11 mouse cellular contexts compared by ENCODE assay signal in the genomic region with DNA sequence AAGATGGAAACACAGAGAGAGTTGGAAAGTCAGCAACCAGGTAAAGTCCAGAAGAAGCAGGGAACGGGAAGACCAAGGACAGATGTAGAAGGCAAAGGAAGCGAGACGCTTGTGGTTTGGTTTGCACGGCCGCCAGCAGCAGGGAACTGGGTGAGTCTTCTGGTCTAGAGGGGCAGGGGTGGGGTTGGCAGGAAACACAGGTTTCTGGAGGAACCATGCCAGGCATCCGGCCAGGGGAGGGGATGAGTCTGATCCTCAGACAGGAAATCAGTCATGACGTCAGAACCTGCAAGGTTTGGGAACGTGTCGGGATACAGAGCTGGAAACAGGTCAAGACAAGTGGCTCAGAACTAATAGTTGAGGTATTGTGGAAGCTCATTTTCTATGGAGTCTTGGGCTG. TPM values are rescaled to one million over a fixed set of nuclear protein-coding genes. Genes with fewer than 3 reads are reported as not detected.
DNase-seq lines count a peak whose midpoint lies in the region; ATAC-seq and TF ChIP-seq lines count a peak whose summit lies in the region.
"Had no signal": no experiment of that assay in that cellular context is flagged by ENCODE, and none has a peak within 500 bp of the region (broad histone marks: within the 10 kb centered on the region; RNA-seq: fewer than 3 reads in every experiment).

No protein-coding gene starts in this region.

- no peak overlapping the region for H3K27ac ChIP-seq in heart, embryonic 10.5 days
- H3K27ac ChIP-seq in forebrain, postnatal 0 days (ENCODE audit: low read depth, low read length), result no peak overlapping the region
- H3K27ac ChIP-seq in midbrain, embryonic 15.5 days, result no peak overlapping the region
- H3K27ac ChIP-seq: forebrain, embryonic 15.5 days had no signal

- H3K4me3 ChIP-seq in heart, embryonic 10.5 days, result no peak overlapping the region
- no peak overlapping the region for H3K4me3 ChIP-seq in forebrain, postnatal 0 days (ENCODE audit: low read depth, low read length)
- H3K4me3 ChIP-seq in midbrain, embryonic 15.5 days, result no peak overlapping the region
- H3K4me3 ChIP-seq: forebrain, embryonic 15.5 days had no signal

- 0 out of 2 replicates have a peak, but pooled peaks have one; percentile 27 for ATAC-seq in monocyte, adult 5-6 weeks (replicated peaks; ENCODE audit: insufficient number of reproducible peaks, low FRiP score, low TSS enrichment, poor library complexity, severe bottlenecking)
- no peak for ATAC-seq in forebrain, postnatal 0 days
- ATAC-seq in midbrain, embryonic 15.5 days (replicated peaks), result no peak
- ATAC-seq: forebrain, embryonic 15.5 days had no signal

- no peaks in the 10 kb centered on the region for H3K36me3 ChIP-seq in heart, embryonic 10.5 days
- no peaks in the 10 kb centered on the region for H3K36me3 ChIP-seq in forebrain, postnatal 0 days (ENCODE audit: insufficient read depth)
- no peaks in the 10 kb centered on the region for H3K36me3 ChIP-seq in midbrain, embryonic 15.5 days (replicated peaks)
- H3K36me3 ChIP-seq: forebrain, embryonic 15.5 days had no signal

- no peaks in the 10 kb centered on the region for H3K27me3 ChIP-seq in heart, embryonic 10.5 days (ENCODE audit: insufficient read depth, poor library complexity, severe bottlenecking)
- H3K27me3 ChIP-seq in forebrain, postnatal 0 days (ENCODE audit: insufficient read depth, low read length), result no peaks in the 10 kb centered on the region
- no peaks in the 10 kb centered on the region for H3K27me3 ChIP-seq in midbrain, embryonic 15.5 days (replicated peaks)
- H3K27me3 ChIP-seq: forebrain, embryonic 15.5 days had no signal

- 66% methylated on average over 9 of the region's 9 CpGs for WGBS in heart, embryonic 10.5 days
- WGBS in forebrain, postnatal 0 days, result 89% methylated on average over 9 of the region's 9 CpGs
- 96% methylated on average over 9 of the region's 9 CpGs for WGBS in midbrain, embryonic 15.5 days

- no peak overlapping the region for H3K9ac ChIP-seq in forebrain, postnatal 0 days
- H3K9ac ChIP-seq in midbrain, embryonic 15.5 days, result no peak overlapping the region
- H3K9ac ChIP-seq: forebrain, embryonic 15.5 days had no signal

- peak; percentile 97 for DNase-seq in heart, adult 11 months
- DNase-seq in heart, embryonic 10.5 days (ENCODE audit: low spot score), result no peak
- DNase-seq in CD8-positive naive resting alpha-beta T cell, adult 2 months (ENCODE audit: low read depth in 2 of 2, low spot score in 2 of 2), result peak; percentile 31 to 47
- DNase-seq in induced T-regulatory cell, adult 2 months (ENCODE audit: low read depth), result peak; percentile 51
- DNase-seq in forebrain, postnatal 0 days, result no peak
- DNase-seq in layer of hippocampus, adult 11-12 months (ENCODE audit: low spot score), result no peak
- DNase-seq: layer of hippocampus, adult 9-11 months had no signal

- H3K4me2 ChIP-seq in forebrain, postnatal 0 days (ENCODE audit: low read depth), result no peak overlapping the region
- no peak overlapping the region for H3K4me2 ChIP-seq in midbrain, embryonic 15.5 days
- H3K4me2 ChIP-seq: forebrain, embryonic 15.5 days; midbrain, embryonic 11.5 days had no signal

- no peak for TF ChIP-seq CTCF in forebrain, postnatal 0 days (IDR thresholded peaks at IDR 0.05; ENCODE audit: low read depth)

- no peaks in the 10 kb centered on the region for H3K9me3 ChIP-seq in heart, embryonic 10.5 days
- H3K9me3 ChIP-seq in forebrain, postnatal 0 days (ENCODE audit: low read length), result no peaks in the 10 kb centered on the region
- H3K9me3 ChIP-seq in midbrain, embryonic 15.5 days, result no peaks in the 10 kb centered on the region
- H3K9me3 ChIP-seq: forebrain, embryonic 15.5 days had no signal

- H3K4me1 ChIP-seq in heart, embryonic 10.5 days, result peaks cover 14% of the 10 kb centered on the region; the same call in 1 of the 2 replicates
- H3K4me1 ChIP-seq in forebrain, postnatal 0 days (ENCODE audit: insufficient read depth), result no peaks in the 10 kb centered on the region
- no peaks in the 10 kb centered on the region for H3K4me1 ChIP-seq in midbrain, embryonic 15.5 days
- H3K4me1 ChIP-seq: forebrain, embryonic 15.5 days had no signal

RNA-seq across cellular contexts. Expression of a gene that starts 43.2 kb away (rescaled TPM):
- 308 and 314 TPM in 2 replicates for polyA plus RNA-seq in heart, embryonic 10.5 days (2016; fragmentation: Nextera tagmentation; extraction: Ambion mirVana)
- total RNA-seq in monocyte, adult 5-6 weeks (2017), result 92.0 to 115 TPM (median 97.4 TPM) in 3 replicates
- 45.0 and 59.2 TPM in 2 replicates for total RNA-seq in forebrain, postnatal 0 days (2014; rRNA removed)
- 147 and 167 TPM in 2 replicates for polyA plus RNA-seq in forebrain, postnatal 0 days (2015; fragmentation: Nextera tagmentation; extraction: Ambion mirVana)
- 172 and 173 TPM in 2 replicates for polyA plus RNA-seq in midbrain, embryonic 15.5 days (2015; fragmentation: Nextera tagmentation; extraction: Ambion mirVana)

RNA-seq across cellular contexts. Expression of a gene that starts 55.8 kb away (rescaled TPM):
- polyA plus RNA-seq in heart, embryonic 10.5 days (2016; fragmentation: Nextera tagmentation; extraction: Ambion mirVana), result 6.1 and 7.5 TPM in 2 replicates
- total RNA-seq in monocyte, adult 5-6 weeks (2017), result 138 to 560 TPM (median 216 TPM) in 3 replicates
- total RNA-seq in forebrain, postnatal 0 days (2014; rRNA removed), result 14.2 and 18.0 TPM in 2 replicates
- polyA plus RNA-seq in forebrain, postnatal 0 days (2015; fragmentation: Nextera tagmentation; extraction: Ambion mirVana), result 9.3 and 9.6 TPM in 2 replicates
- 1.4 and 1.6 TPM in 2 replicates for polyA plus RNA-seq in midbrain, embryonic 15.5 days (2015; fragmentation: Nextera tagmentation; extraction: Ambion mirVana)

Comparison
In these comparisons a context has a peak if more than half of its experiments do, and no peak if none do; other contexts are left out.
1. DNase-seq: peak in heart, adult 11 months (single experiment), CD8-positive naive resting alpha-beta T cell, adult 2 months (2 of 2) and induced T-regulatory cell, adult 2 months (single experiment); none in heart, embryonic 10.5 days (single experiment), forebrain, postnatal 0 days (single experiment) and layer of hippocampus, adult 11-12 months (single experiment).